ENCODE assay signal across 18 mouse cellular contexts in genomic region chr4:126339461-126339860, GRCm38 (mm10).
"Had no signal": no experiment of that assay in that cellular context is flagged by ENCODE, and none has a peak within 500 bp of the region (broad histone marks: within the 10 kb centered on the region; RNA-seq: fewer than 3 reads in every experiment).

No protein-coding gene starts in this region.

- H3K4me3 ChIP-seq: layer of hippocampus, adult 2 months; left cerebral cortex, adult 2 months; liver, embryonic 13.5 days had no signal

- H3K27me3 ChIP-seq: liver, embryonic 13.5 days had no signal

- H3K9me3 ChIP-seq: liver, embryonic 13.5 days had no signal

- H3K27ac ChIP-seq: kidney, postnatal 0 days; layer of hippocampus, adult 2 months; left cerebral cortex, adult 2 months; liver, embryonic 13.5 days; stomach, postnatal 0 days had no signal

- DNase-seq: kidney, adult 18-20 months; kidney, postnatal 25 days; layer of hippocampus, adult 9-11 months; liver, embryonic 13.5 days; lung, adult 2 months; lung, postnatal 14 days; lung, postnatal 4 days; midbrain, embryonic 14.5 days; retina, postnatal 1 day; right cerebral cortex, postnatal 14 days; right cerebral cortex, postnatal 4 days; thymus, adult 2 months; thymus, postnatal 14 days; thymus, postnatal 4 days had no signal
